Mouse (Mus musculus) cerebellum, postnatal 25 days (tissue): ENCODE measurements at regions not wholly inside any gene's neighbourhood (a gene's known extent, or its start where the extent isn't known, plus 50 kb on each side); places are given as distances from the start of the nearest gene placed in this dataset.

Experiments
- DNase-seq, 2 experiments: peaks; one replicate each; pipeline ENCODE4 v3.0.0; 2021; ENCODE audit warnings: mixed read lengths in 2 of 2

- no peak for DNase-seq
These were observed 358.0 kb upstream of the Npvf start for GRCm38 (mm10) chr6:51012086-51012830.

GRCm38 (mm10) chr6:51015735-51016134 lies 361.5 kb upstream of the Npvf start:
- DNase-seq, result no peak

- DNase-seq, result peak; percentile 25 to 27
These were observed 362.3 kb upstream of the Npvf start for GRCm38 (mm10) chr6:51016441-51017070.

GRCm38 (mm10) chr6:51017260-51017999 lies 363.2 kb upstream of the Npvf start:
- DNase-seq, result no peak

GRCm38 (mm10) chr6:51021206-51021605 lies 367.0 kb upstream of the Npvf start:
- no peak for DNase-seq

GRCm38 (mm10) chr6:51023361-51023760 lies 369.1 kb upstream of the Npvf start:
- peak; percentile 14 to 28 for DNase-seq

- DNase-seq, result no peak
These were observed 370.5 kb upstream of the Npvf start for GRCm38 (mm10) chr6:51024756-51025155.

GRCm38 (mm10) chr6:51025411-51025810 lies 371.2 kb upstream of the Npvf start:
- no peak for DNase-seq

GRCm38 (mm10) chr6:51027296-51027695 lies 373.1 kb upstream of the Npvf start:
- no peak for DNase-seq

- no peak for DNase-seq
These were observed 375.3 kb upstream of the Npvf start for GRCm38 (mm10) chr6:51029516-51029915.

- DNase-seq, result no peak
These were observed 375.7 kb upstream of the Npvf start for GRCm38 (mm10) chr6:51029953-51030352.

- no peak for DNase-seq
These were observed 379.6 kb upstream of the Npvf start for GRCm38 (mm10) chr6:51033835-51034234.

GRCm38 (mm10) chr6:51036074-51036473 lies 381.8 kb upstream of the Npvf start:
- DNase-seq, result no peak

GRCm38 (mm10) chr6:51036553-51036952 lies 382.3 kb upstream of the Npvf start:
- DNase-seq, result no peak

- no peak for DNase-seq
These were observed 382.7 kb upstream of the Npvf start for GRCm38 (mm10) chr6:51036956-51037355.

- no peak for DNase-seq
These were observed 385.4 kb upstream of the Npvf start for GRCm38 (mm10) chr6:51039486-51040180.

- DNase-seq, result no peak
These were observed 388.5 kb upstream of the Nfe2l3 start for GRCm38 (mm10) chr6:51043970-51044369.

- no peak for DNase-seq
These were observed 387.6 kb upstream of the Nfe2l3 start for GRCm38 (mm10) chr6:51044873-51045272.

GRCm38 (mm10) chr6:51052451-51052921 lies 380.0 kb upstream of the Nfe2l3 start:
- no peak for DNase-seq

GRCm38 (mm10) chr6:51057229-51057628 lies 375.2 kb upstream of the Nfe2l3 start:
- DNase-seq, result peak in 1 of 2 experiments; percentile 25

GRCm38 (mm10) chr6:51059923-51060847 lies 372.3 kb upstream of the Nfe2l3 start:
- DNase-seq, result peak; percentile 13 to 14
